Mouse (Mus musculus) layer of hippocampus, postnatal 14 days (tissue): ENCODE data around the gene Fam131b. TPM values are rescaled to one million over a fixed set of nuclear protein-coding genes. Genes with fewer than 3 reads are reported as not detected.

Experiments used
- DNase-seq, 2 experiments: peaks; one replicate each; pipeline ENCODE4 v3.0.0; 2021 to 2022; ENCODE audit warnings: low spot score in 2 of 2, mixed read lengths in 1 of 2
- total RNA-seq, 2 experiments: library from RNA; stranded (reverse); gene quantifications; 2 replicates each; pipeline ENCODE4 v1.2.3; 2021

Gene Fam131b
- total RNA-seq, 2 experiments from 2014 or later, result 76.4 to 77.5 TPM

GRCm38 (mm10) chr6:42356913-42357312 is 32.5 kb upstream of the Fam131b start:
- DNase-seq, result no peak

DNA sequence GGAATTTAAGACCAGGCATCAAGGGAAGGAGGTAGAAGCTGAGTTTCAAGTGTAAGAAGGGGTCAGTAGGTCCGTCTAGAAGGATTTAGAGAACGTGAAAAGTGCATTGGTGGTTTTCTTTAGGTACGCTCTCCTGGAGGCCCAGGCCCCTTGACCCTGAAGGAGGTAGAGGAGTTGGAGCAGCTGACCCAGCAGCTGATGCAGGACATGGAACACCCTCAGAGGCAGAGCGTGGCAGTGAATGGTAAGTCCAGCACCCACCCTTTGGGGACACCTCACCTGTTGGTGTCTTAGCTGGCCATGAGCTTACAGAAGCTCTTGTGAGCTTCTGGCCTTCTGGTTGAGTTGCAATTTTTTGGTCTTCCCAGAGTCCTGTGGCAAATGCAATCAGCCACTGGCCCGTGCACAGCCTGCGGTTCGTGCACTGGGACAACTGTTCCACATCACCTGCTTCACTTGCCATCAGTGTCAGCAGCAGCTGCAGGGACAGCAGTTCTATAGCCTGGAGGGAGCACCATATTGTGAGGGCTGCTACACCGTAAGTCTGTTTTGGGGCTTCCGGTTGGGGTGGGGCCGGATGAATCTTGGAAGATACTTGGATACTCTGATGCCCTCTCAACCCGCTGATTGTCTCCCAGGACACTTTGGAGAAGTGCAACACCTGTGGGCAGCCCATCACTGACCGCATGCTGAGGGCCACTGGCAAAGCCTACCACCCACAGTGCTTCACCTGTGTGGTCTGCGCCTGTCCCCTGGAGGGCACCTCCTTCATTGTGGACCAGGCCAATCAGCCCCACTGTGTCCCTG is 31.6 kb upstream of the Fam131b start:
- DNase-seq, result no peak

GRCm38 (mm10) chr6:42355366-42355765 is 30.9 kb upstream of the Fam131b start:
- no peak for DNase-seq

GRCm38 (mm10) chr6:42354076-42355019 is 29.9 kb upstream of the Fam131b start:
- DNase-seq, result no peak

GRCm38 (mm10) chr6:42353180-42353579 is 28.7 kb upstream of the Fam131b start:
- DNase-seq, result no peak

GRCm38 (mm10) chr6:42352486-42352846 is 28.0 kb upstream of the Fam131b start:
- no peak for DNase-seq

- DNase-seq, result no peak
Measured at GRCm38 (mm10) chr6:42351776-42352485, 27.5 kb upstream of the Fam131b start.

- DNase-seq, result no peak
Measured at GRCm38 (mm10) chr6:42350968-42351775, 26.7 kb upstream of the Fam131b start.

DNA sequence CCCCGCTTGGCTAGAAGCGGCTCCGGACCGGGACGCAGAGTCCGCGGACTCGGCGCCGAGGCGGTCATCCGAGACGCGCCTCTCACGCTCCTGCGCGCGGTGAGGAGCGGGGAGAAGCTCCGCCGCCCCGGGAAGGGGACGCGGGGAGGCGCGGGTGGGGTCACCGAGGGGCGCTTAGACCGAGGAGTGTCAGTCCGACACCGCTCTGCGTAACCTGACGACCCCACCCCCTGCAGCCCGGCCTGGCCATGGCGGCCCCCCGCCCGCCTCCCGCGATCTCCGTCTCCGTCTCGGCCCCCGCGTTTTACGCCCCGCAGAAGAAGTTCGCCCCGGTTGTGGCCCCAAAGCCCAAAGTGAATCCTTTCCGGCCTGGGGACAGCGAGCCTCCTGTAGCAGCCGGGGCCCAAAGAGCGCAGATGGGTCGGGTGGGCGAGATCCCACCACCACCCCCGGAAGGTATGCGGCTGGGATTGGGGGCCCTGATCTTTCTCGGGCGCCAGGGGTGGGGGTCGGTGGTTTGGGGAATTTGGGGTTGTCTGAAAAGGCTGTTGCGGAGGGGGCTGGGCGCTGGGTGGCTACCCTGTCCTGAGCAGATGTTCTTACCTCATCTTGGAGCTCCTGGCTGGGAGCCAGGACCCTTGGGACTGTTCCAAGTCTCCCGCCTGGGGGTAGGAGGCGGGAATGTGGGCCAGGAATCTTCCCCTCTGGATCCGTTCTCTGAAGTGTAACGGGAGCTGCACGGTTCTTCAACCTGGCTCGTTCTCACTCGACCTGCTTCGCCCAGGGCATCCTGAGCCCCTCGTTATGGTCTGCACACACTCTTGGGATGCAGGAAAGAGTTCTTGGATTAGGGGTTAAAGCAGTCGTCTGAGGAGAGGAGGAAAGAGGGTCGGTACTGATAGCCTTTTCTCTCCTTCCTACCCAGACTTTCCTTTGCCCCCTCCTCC is 25.9 kb upstream of the Fam131b start:
- peak; percentile 50 to 68 for DNase-seq

- DNase-seq, result peak; percentile 83
Measured at GRCm38 (mm10) chr6:42349426-42350020, 25.1 kb upstream of the Fam131b start, which contains the start of gene Zyx. Gene Zyx, plus strand, starts transcription at chr6:42349630.

GRCm38 (mm10) chr6:42349006-42349425 is 24.6 kb upstream of the Fam131b start:
- peak; percentile 58 to 63 for DNase-seq

DNA sequence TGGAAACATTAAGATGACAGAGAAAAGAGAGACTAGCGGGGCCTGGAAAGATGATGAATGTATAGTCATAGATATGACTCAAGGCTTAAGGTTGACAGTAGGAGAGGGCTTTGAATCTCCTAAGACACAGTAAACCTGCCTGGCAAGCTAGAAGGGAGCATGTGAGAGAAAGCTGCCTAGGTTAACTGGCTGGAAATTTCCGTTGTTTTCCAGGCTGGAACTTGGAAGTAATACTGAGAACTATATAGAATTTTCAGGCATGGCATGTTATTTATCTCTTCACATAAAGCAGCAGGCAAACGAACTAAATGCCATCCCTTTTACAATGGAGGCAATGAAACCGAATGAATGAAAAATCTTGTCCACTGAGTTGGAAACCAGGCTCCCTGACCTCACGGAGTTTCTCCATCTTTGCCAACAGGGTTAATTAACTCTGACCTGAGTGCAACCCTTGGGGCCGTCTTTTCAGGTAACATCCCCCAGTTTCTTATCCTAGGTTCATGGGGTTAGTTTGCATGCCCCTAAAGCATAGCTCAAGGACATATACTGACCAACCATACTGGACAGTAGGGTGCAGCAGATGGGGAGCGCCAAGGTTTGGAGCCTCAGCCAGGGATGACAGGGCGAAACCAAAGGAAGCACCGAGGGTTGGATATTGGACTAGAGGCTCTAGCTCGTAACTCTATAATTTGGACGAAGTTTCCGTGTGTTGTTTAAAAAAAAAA is 24.0 kb upstream of the Fam131b start:
- no peak for DNase-seq

- DNase-seq, result no peak
Measured at GRCm38 (mm10) chr6:42344255-42344654, 19.8 kb upstream of the Fam131b start.

DNA sequence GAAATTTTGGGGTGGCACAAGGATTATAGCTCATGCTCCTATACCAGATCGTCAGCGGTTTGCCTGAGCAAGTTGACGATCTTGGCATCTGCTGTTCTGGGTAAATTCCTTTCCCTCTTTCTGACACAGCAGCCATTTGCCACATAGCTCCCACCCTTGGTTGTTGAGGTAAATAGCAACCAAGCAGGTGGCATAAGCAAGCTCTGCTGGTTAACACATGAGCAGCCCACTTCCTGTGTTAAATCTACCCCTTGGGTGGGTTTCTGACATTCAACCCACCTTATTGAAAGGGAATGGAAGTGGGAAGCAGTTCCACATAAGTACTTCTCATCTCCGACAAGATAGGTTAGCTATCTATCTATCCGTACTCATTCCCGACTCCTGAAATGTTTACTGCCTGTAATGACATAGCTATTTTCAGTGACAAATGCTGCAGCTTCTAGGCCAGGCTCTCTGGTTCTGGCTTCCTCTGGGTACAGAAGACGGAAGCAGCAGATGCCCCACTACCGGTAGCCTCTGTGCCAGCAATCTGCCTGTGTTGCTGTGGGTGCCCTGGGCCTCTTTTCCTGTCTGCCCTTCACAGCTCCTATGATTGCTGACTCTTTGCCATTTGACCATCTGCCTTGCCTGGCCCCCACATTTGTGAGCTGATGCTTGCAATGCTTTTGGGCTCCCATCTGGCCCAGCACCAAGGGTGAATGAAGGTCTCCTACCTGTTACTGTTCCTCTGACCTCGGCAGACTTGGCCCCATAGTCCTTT is 19.1 kb upstream of the Fam131b start:
- DNase-seq, result peak in 1 of 2 experiments; percentile 67

- DNase-seq, result no peak
Measured at GRCm38 (mm10) chr6:42342171-42342570, 17.7 kb upstream of the Fam131b start.

GRCm38 (mm10) chr6:42339981-42340380 is 15.5 kb upstream of the Fam131b start:
- DNase-seq, result no peak

- no peak for DNase-seq
Measured at GRCm38 (mm10) chr6:42339189-42339588, 14.7 kb upstream of the Fam131b start.
